Mouse (Mus musculus) liver, embryonic 11.5 days (tissue): Measurements from ENCODE around the gene Pitpna. TPM values are rescaled to one million over a fixed set of nuclear protein-coding genes. Genes with fewer than 3 reads are reported as not detected.
A peak's percentile ranks its signal among the peaks of the same experiment; 100 is the strongest.

Experiments used
- ATAC-seq: fragments of 200-750 bp; cut with Nextera tagmentation; replicated peaks from 2 replicates; pipeline ENCODE4 v1.8.0; 2017; ENCODE audit warnings: moderate number of reproducible peaks, mild to moderate bottlenecking, moderate TSS enrichment, moderate library complexity; ENCODE audit not compliant: low FRiP score
- DNase-seq: peaks from one replicate; pipeline ENCODE4 v3.0.0-alpha.2; 2017; ENCODE audit warnings: low spot score
- H3K27ac ChIP-seq: fragments of 300-500 bp; sonication (generic); 2 replicates; pipeline ENCODE4 v1.5.1; 2014; ENCODE audit warnings: mild to moderate bottlenecking, low read depth, low read length, control low read depth
- H3K27me3 ChIP-seq: fragments of 300-500 bp; sonication (generic); replicated peaks from 2 replicates; pipeline ENCODE4 v1.6.1; 2014; ENCODE audit warnings: low read length, mixed read lengths; ENCODE audit not compliant: control insufficient read depth, insufficient read depth
- H3K36me3 ChIP-seq: fragments of 300-500 bp; sonication (generic); 2 replicates; pipeline ENCODE4 v1.6.1; 2014; ENCODE audit warnings: mild to moderate bottlenecking, low read length, moderate library complexity, mixed read lengths; ENCODE audit not compliant: control insufficient read depth, insufficient read depth
- H3K4me1 ChIP-seq: fragments of 300-500 bp; sonication (generic); replicated peaks from 2 replicates; pipeline ENCODE4 v1.6.1; 2014; ENCODE audit warnings: low read length, mixed read lengths; ENCODE audit not compliant: control insufficient read depth, insufficient read depth
- H3K4me2 ChIP-seq: fragments of 300-500 bp; sonication (generic); 2 replicates; pipeline ENCODE4 v1.6.1; 2014; ENCODE audit warnings: mild to moderate bottlenecking, control low read depth, moderate library complexity
- H3K4me3 ChIP-seq: fragments of 300-500 bp; sonication (generic); 2 replicates; pipeline ENCODE4 v1.5.1; 2014; ENCODE audit warnings: low read depth, low read length, control low read depth
- H3K9ac ChIP-seq: fragments of 300-500 bp; sonication (generic); 2 replicates; pipeline ENCODE4 v1.6.1; 2014; ENCODE audit warnings: low read depth, low read length, control low read depth
- H3K9me3 ChIP-seq: fragments of 300-500 bp; sonication (generic); 2 replicates; pipeline ENCODE4 v1.6.1; 2016; ENCODE audit warnings: low read length, inconsistent platforms, mixed read lengths; ENCODE audit not compliant: control insufficient read depth
- WGBS: fragments of 180-500 bp; shearing (Covaris S2); extraction: QIAGEN DNeasy Blood & Tissue Kit; methylation state at CpG from one replicate; pipeline ENCODE4 v1.1.7; 2014; 5-methylcytosine and 5-hydroxymethylcytosine counted together
- polyA plus RNA-seq: library from polyadenylated mRNA; unstranded; fragments of >200 nt; fragmentation: Nextera tagmentation; extraction: Ambion mirVana; gene quantifications from 2 replicates; pipeline ENCODE4 v1.2.1, GENCODE M21; 2014

The Pitpna gene
- polyA plus RNA-seq, 1 experiment from 2014 or later: 63.2 TPM

- WGBS: 90% methylated on average over 12 of the region's 12 CpGs
- H3K27ac ChIP-seq: no peak overlapping the region
- H3K36me3 ChIP-seq: no peaks in the 10 kb centered on the region
- H3K9ac ChIP-seq: no peak overlapping the region
- no peaks in the 10 kb centered on the region for H3K9me3 ChIP-seq
- DNase-seq: no peak
- peaks cover 35% of the 10 kb centered on the region for H3K4me1 ChIP-seq
- no peak overlapping the region for H3K4me2 ChIP-seq
- H3K4me3 ChIP-seq: no peak overlapping the region
- H3K27me3 ChIP-seq: no peaks in the 10 kb centered on the region
- no peak for ATAC-seq
Observed at GRCm38 (mm10) chr11:75568962-75569361, 18.9 kb upstream of the Pitpna start.

GRCm38 (mm10) chr11:75570375-75571125 lies 17.3 kb upstream of the Pitpna start:
- no peak overlapping the region for H3K4me2 ChIP-seq
- H3K4me1 ChIP-seq: peaks cover 31% of the 10 kb centered on the region
- H3K27me3 ChIP-seq: no peaks in the 10 kb centered on the region

GRCm38 (mm10) chr11:75571126-75571990 lies 16.5 kb upstream of the Pitpna start:
- no peak overlapping the region for H3K9ac ChIP-seq
- no peak overlapping the region for H3K4me2 ChIP-seq
- ATAC-seq: no peak
- no peaks in the 10 kb centered on the region for H3K36me3 ChIP-seq
- H3K27ac ChIP-seq: no peak overlapping the region
- DNase-seq: no peak
- peaks cover 28% of the 10 kb centered on the region for H3K4me1 ChIP-seq
- 57% methylated on average over 12 of the region's 14 CpGs for WGBS
- H3K4me3 ChIP-seq: no peak overlapping the region
- no peaks in the 10 kb centered on the region for H3K27me3 ChIP-seq
- no peaks in the 10 kb centered on the region for H3K9me3 ChIP-seq

More at GRCm38 (mm10) chr11:75570375-75571125, 17.3 kb upstream of the Pitpna start:
- 87% methylated on average over 17 of the region's 17 CpGs for WGBS
- H3K36me3 ChIP-seq: no peaks in the 10 kb centered on the region
- DNase-seq: no peak
- H3K9ac ChIP-seq: no peak overlapping the region
- ATAC-seq: no peak
- H3K27ac ChIP-seq: no peak overlapping the region
- no peaks in the 10 kb centered on the region for H3K9me3 ChIP-seq
- no peak overlapping the region for H3K4me3 ChIP-seq

GRCm38 (mm10) chr11:75572301-75572791 lies 15.6 kb upstream of the Pitpna start:
- H3K4me1 ChIP-seq: peaks cover 21% of the 10 kb centered on the region
- peak overlapping the region; percentile 50 for H3K4me2 ChIP-seq
- ATAC-seq: no peak
- WGBS: 27% methylated on average over 10 of the region's 10 CpGs
- no peaks in the 10 kb centered on the region for H3K9me3 ChIP-seq
- H3K36me3 ChIP-seq: no peaks in the 10 kb centered on the region
- no peak overlapping the region for H3K9ac ChIP-seq
- H3K4me3 ChIP-seq: no peak overlapping the region
- no peaks in the 10 kb centered on the region for H3K27me3 ChIP-seq
- peak overlapping the region; percentile 51 for H3K27ac ChIP-seq
- DNase-seq: no peak

GRCm38 (mm10) chr11:75572854-75573650 lies 14.8 kb upstream of the Pitpna start:
- H3K27me3 ChIP-seq: no peaks in the 10 kb centered on the region
- 8% methylated on average over 12 of the region's 12 CpGs for WGBS
- peak overlapping the region; percentile 51 for H3K27ac ChIP-seq
- peak overlapping the region; percentile 50 for H3K4me2 ChIP-seq
- DNase-seq: peak; percentile 90
- H3K36me3 ChIP-seq: no peaks in the 10 kb centered on the region
- H3K4me3 ChIP-seq: no peak overlapping the region
- H3K4me1 ChIP-seq: peaks cover 16% of the 10 kb centered on the region
- peak; percentile 88 for ATAC-seq
- H3K9me3 ChIP-seq: no peaks in the 10 kb centered on the region
- peak overlapping the region; percentile 30; the same call in 1 of the 2 replicates for H3K9ac ChIP-seq

- Histone ChIP-seq H3K4me1 (peaks cover 16% of the 10 kb centered on the region), H3K4me2 (no peak overlapping the region), H3K4me3 (no peak overlapping the region), H3K27ac (no peak overlapping the region), H3K9me3 (no peaks in the 10 kb centered on the region), H3K27me3 (no peaks in the 10 kb centered on the region), H3K36me3 (no peaks in the 10 kb centered on the region), H3K9ac (no peak overlapping the region)
- WGBS: 80% methylated on average over 5 of the region's 5 CpGs
- ATAC-seq (no peak), DNase-seq (no peak)
Observed at GRCm38 (mm10) chr11:75574378-75575123, 13.3 kb upstream of the Pitpna start.

GRCm38 (mm10) chr11:75575560-75576123 lies 12.3 kb upstream of the Pitpna start:
- Histone ChIP-seq H3K9ac (no peak overlapping the region), H3K9me3 (no peaks in the 10 kb centered on the region), H3K4me2 (no peak overlapping the region), H3K4me3 (no peak overlapping the region), H3K27ac (no peak overlapping the region), H3K36me3 (no peaks in the 10 kb centered on the region), H3K27me3 (no peaks in the 10 kb centered on the region), H3K4me1 (peaks cover 16% of the 10 kb centered on the region)
- no peak for DNase-seq
- no peak for ATAC-seq
- WGBS: 64% methylated on average over 9 of the region's 9 CpGs
